Mouse (Mus musculus) lung, postnatal 0 days (tissue): ENCODE results near the gene Gpr141. TPM values are rescaled to one million over a fixed set of nuclear protein-coding genes. Genes with fewer than 3 reads are reported as not detected.
A peak's percentile ranks its signal among the peaks of the same experiment; 100 is the strongest.

Experiments
- ATAC-seq: fragments of 200-750 bp; cut with Nextera tagmentation; 2 replicates; pipeline ENCODE4 v1.8.0; 2017; ENCODE audit warnings: moderate library complexity
- DNase-seq: peaks from one replicate; pipeline ENCODE4 v3.0.0-alpha.2; 2016; ENCODE audit warnings: low spot score
- H3K27ac ChIP-seq: fragments of 300-500 bp; sonication (generic); 2 replicates; pipeline ENCODE4 v1.5.1; 2014; ENCODE audit warnings: antibody characterized with exemption, mild to moderate bottlenecking, low read length, mixed read lengths
- H3K27me3 ChIP-seq: fragments of 300-500 bp; sonication (generic); replicated peaks from 2 replicates; pipeline ENCODE4 v1.6.1; 2014; ENCODE audit warnings: low read length, mixed read lengths; ENCODE audit not compliant: insufficient read depth
- H3K36me3 ChIP-seq: fragments of 300-500 bp; sonication (generic); 2 replicates; pipeline ENCODE4 v1.6.1; 2014; ENCODE audit warnings: low read length, mixed read lengths; ENCODE audit not compliant: insufficient read depth
- H3K4me1 ChIP-seq: fragments of 300-500 bp; sonication (generic); 2 replicates; pipeline ENCODE4 v1.6.1; 2014; ENCODE audit warnings: antibody characterized with exemption, low read depth, low read length, mixed read lengths; ENCODE audit not compliant: insufficient read depth
- H3K4me2 ChIP-seq: fragments of 300-500 bp; sonication (generic); replicated peaks from 2 replicates; pipeline ENCODE4 v1.6.1; 2014; ENCODE audit warnings: low read depth, mild to moderate bottlenecking, low read length, moderate library complexity, mixed read lengths
- H3K4me3 ChIP-seq: fragments of 300-500 bp; sonication (generic); 2 replicates; pipeline ENCODE4 v1.5.1; 2014; ENCODE audit warnings: low read depth, low read length
- H3K9ac ChIP-seq: fragments of 300-500 bp; sonication (generic); replicated peaks from 2 replicates; pipeline ENCODE4 v1.6.1; 2014; ENCODE audit warnings: low read depth, mild to moderate bottlenecking
- H3K9me3 ChIP-seq: fragments of 300-500 bp; sonication (generic); 2 replicates; pipeline ENCODE4 v1.6.1; 2016; ENCODE audit warnings: low read length, mixed read lengths
- CTCF ChIP-seq: IDR thresholded peaks from 2 replicates; pipeline ENCODE4 v1.5.1; 2016; ENCODE audit warnings: antibody characterized with exemption, mild to moderate bottlenecking
- EP300 ChIP-seq: IDR thresholded peaks from 2 replicates; pipeline ENCODE4 v1.6.1; 2016; ENCODE audit warnings: antibody characterized with exemption, mild to moderate bottlenecking, control low read depth
- WGBS: fragments of 180-500 bp; shearing (Covaris S2); extraction: QIAGEN DNeasy Blood & Tissue Kit; methylation state at CpG from one replicate; pipeline ENCODE4 v1.1.7; 2014; 5-methylcytosine and 5-hydroxymethylcytosine counted together
- polyA plus RNA-seq: library from polyadenylated mRNA; unstranded; fragments of >200 nt; fragmentation: Nextera tagmentation; extraction: Ambion mirVana; gene quantifications from 2 replicates; pipeline ENCODE4 v1.2.1, GENCODE M21; 2015

Gpr141 gene
- polyA plus RNA-seq, 1 experiment from 2014 or later, result 2.6 TPM

- DNase-seq (no peak), ATAC-seq (no peak)
- H3K36me3 ChIP-seq, result no peaks in the 10 kb centered on the region
- H3K27me3 ChIP-seq, result no peaks in the 10 kb centered on the region
- no peaks in the 10 kb centered on the region for H3K4me1 ChIP-seq
- H3K9ac ChIP-seq, result no peak overlapping the region
- 69% methylated on average over 5 of the region's 5 CpGs for WGBS
- H3K27ac ChIP-seq, result no peak overlapping the region
- no peaks in the 10 kb centered on the region for H3K9me3 ChIP-seq
- no peak overlapping the region for H3K4me2 ChIP-seq
- TF ChIP-seq EP300, result no peak
- no peak for TF ChIP-seq CTCF
- H3K4me3 ChIP-seq, result no peak overlapping the region
Measured at GRCm38 (mm10) chr13:19841615-19842014, 17.6 kb upstream of the Gpr141 start.

- Histone ChIP-seq H3K9ac (no peak overlapping the region), H3K27me3 (no peaks in the 10 kb centered on the region), H3K4me3 (no peak overlapping the region), H3K4me1 (no peaks in the 10 kb centered on the region), H3K9me3 (no peaks in the 10 kb centered on the region), H3K4me2 (no peak overlapping the region), H3K36me3 (no peaks in the 10 kb centered on the region), H3K27ac (no peak overlapping the region)
- 53% methylated on average over 1 of the region's 1 CpGs for WGBS
- TF ChIP-seq CTCF (no peak), EP300 (no peak)
- no peak for ATAC-seq
- no peak for DNase-seq
Measured at GRCm38 (mm10) chr13:19840206-19840605, 16.1 kb upstream of the Gpr141 start.

- no peaks in the 10 kb centered on the region for H3K27me3 ChIP-seq
- H3K9me3 ChIP-seq, result no peaks in the 10 kb centered on the region
- no peak overlapping the region for H3K9ac ChIP-seq
- no peak overlapping the region for H3K4me2 ChIP-seq
- H3K4me1 ChIP-seq, result no peaks in the 10 kb centered on the region
- H3K4me3 ChIP-seq, result no peak overlapping the region
- TF ChIP-seq CTCF, result no peak
- TF ChIP-seq EP300, result no peak
- H3K36me3 ChIP-seq, result no peaks in the 10 kb centered on the region
- no peak for ATAC-seq
- DNase-seq, result no peak
- no peak overlapping the region for H3K27ac ChIP-seq
- 89% methylated on average over 4 of the region's 4 CpGs for WGBS
Measured at GRCm38 (mm10) chr13:19830560-19830959, 6.5 kb upstream of the Gpr141 start.

GRCm38 (mm10) chr13:19828095-19828494 is 4.0 kb upstream of the Gpr141 start:
- no peak for TF ChIP-seq EP300
- no peak for TF ChIP-seq CTCF
- H3K9me3 ChIP-seq, result no peaks in the 10 kb centered on the region
- no peaks in the 10 kb centered on the region for H3K36me3 ChIP-seq
- H3K9ac ChIP-seq, result no peak overlapping the region
- no peaks in the 10 kb centered on the region for H3K4me1 ChIP-seq
- H3K27me3 ChIP-seq, result no peaks in the 10 kb centered on the region
- H3K4me2 ChIP-seq, result no peak overlapping the region
- no peak overlapping the region for H3K27ac ChIP-seq
- peak; percentile 42 for DNase-seq
- no peak for ATAC-seq
- 89% methylated on average over 2 of the region's 2 CpGs for WGBS
- no peak overlapping the region for H3K4me3 ChIP-seq

- H3K27me3 ChIP-seq, result no peaks in the 10 kb centered on the region
- ATAC-seq, result no peak
- TF ChIP-seq EP300 (no peak), CTCF (no peak)
Measured at GRCm38 (mm10) chr13:19821639-19822038, 2.4 kb downstream of the Gpr141 start.

GRCm38 (mm10) chr13:19819926-19820325 is 4.1 kb downstream of the Gpr141 start:
- 92% methylated on average over 4 of the region's 4 CpGs for WGBS
- Histone ChIP-seq H3K4me3 (no peak overlapping the region), H3K27ac (no peak overlapping the region), H3K4me2 (no peak overlapping the region), H3K27me3 (no peaks in the 10 kb centered on the region), H3K36me3 (no peaks in the 10 kb centered on the region), H3K9me3 (no peaks in the 10 kb centered on the region), H3K9ac (no peak overlapping the region), H3K4me1 (no peaks in the 10 kb centered on the region)
- no peak for TF ChIP-seq EP300
- no peak for TF ChIP-seq CTCF
- DNase-seq, result no peak
- no peak for ATAC-seq

More at GRCm38 (mm10) chr13:19821639-19822038, 2.4 kb downstream of the Gpr141 start:
- Histone ChIP-seq H3K4me3 (no peak overlapping the region), H3K4me2 (no peak overlapping the region), H3K4me1 (no peaks in the 10 kb centered on the region), H3K36me3 (no peaks in the 10 kb centered on the region), H3K9ac (no peak overlapping the region), H3K27ac (no peak overlapping the region), H3K9me3 (no peaks in the 10 kb centered on the region)
- no peak for DNase-seq

- ATAC-seq, result no peak
- no peak overlapping the region for H3K4me3 ChIP-seq
- H3K4me1 ChIP-seq, result no peaks in the 10 kb centered on the region
- no peaks in the 10 kb centered on the region for H3K36me3 ChIP-seq
- H3K27ac ChIP-seq, result no peak overlapping the region
- 67% methylated on average over 2 of the region's 2 CpGs for WGBS
- H3K9ac ChIP-seq, result no peak overlapping the region
- H3K9me3 ChIP-seq, result no peaks in the 10 kb centered on the region
- DNase-seq, result no peak
- no peak overlapping the region for H3K4me2 ChIP-seq
- no peaks in the 10 kb centered on the region for H3K27me3 ChIP-seq
- TF ChIP-seq CTCF (no peak), EP300 (no peak)
Measured at GRCm38 (mm10) chr13:19819243-19819642, 4.8 kb downstream of the Gpr141 start.
